Mouse (Mus musculus): Measurements from ENCODE around the gene Olfr455.

DNA sequence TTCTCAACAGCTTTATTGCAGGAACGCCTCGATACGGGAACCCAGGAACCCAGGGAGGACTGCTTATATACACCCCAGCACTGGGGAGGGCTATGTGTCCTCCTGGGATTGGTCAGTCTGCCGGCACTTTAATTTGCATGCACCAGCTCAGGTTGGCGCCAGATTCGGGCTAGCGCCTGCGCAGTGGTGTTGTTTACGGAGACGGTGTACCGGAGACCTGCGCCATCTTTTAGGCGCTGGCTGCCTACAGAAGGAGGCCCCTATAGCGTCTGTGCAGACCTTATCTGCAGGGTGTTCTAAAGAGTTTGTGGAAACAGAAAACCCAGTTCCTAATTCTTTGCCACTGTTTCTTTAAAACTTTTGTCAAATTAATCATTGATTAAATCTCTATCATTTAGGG, 11.3 kb upstream of the Olfr455 start:
- no peak for TF ChIP-seq CTCF (IDR thresholded peaks at IDR 0.05; ENCODE audit: insufficient read depth, low read depth, low read length)
- TF ChIP-seq POLR2A (IDR thresholded peaks at IDR 0.05; ENCODE audit: insufficient read depth, low read depth, low read length), result no peak
